Mouse (Mus musculus) cortical plate, adult 2 months (tissue): ENCODE results near the gene Gm4907. TPM values are rescaled to one million over a fixed set of nuclear protein-coding genes. Genes with fewer than 3 reads are reported as not detected.
"Not testable (repeated sequence)": the region's sequence is repeated elsewhere in the genome, so short reads cannot be mapped to it uniquely, and the experiment has no call there.

Experiments used
- H3K27ac ChIP-seq: fragments of 200-500 bp; 2 replicates; pipeline ENCODE4 v1.5.1; 2012; ENCODE audit warnings: low read length, control low read depth, inconsistent platforms; ENCODE audit not compliant: insufficient read depth
- H3K4me1 ChIP-seq: fragments of 200-500 bp; 2 replicates; pipeline ENCODE4 v1.6.1; 2011; ENCODE audit warnings: low read length; ENCODE audit not compliant: control insufficient read depth, insufficient read depth
- H3K4me3 ChIP-seq: fragments of 200-500 bp; 2 replicates; pipeline ENCODE4 v1.5.1; 2011; ENCODE audit warnings: mild to moderate bottlenecking, low read length, control low read depth; ENCODE audit not compliant: insufficient read depth
- CTCF ChIP-seq: fragments of 200-500 bp; IDR thresholded peaks from 2 replicates; pipeline ENCODE4 v1.5.1; 2011; ENCODE audit warnings: mild to moderate bottlenecking, control low read depth, low read length; ENCODE audit not compliant: insufficient read depth; ENCODE audit errors: extremely low read depth
- POLR2A ChIP-seq: fragments of 200-500 bp; IDR thresholded peaks from 2 replicates; pipeline ENCODE4 v1.6.1; 2011; ENCODE audit warnings: mild to moderate bottlenecking, low read length, control low read depth; ENCODE audit not compliant: insufficient read depth; ENCODE audit errors: extremely low read depth
- polyA plus RNA-seq: library from polyadenylated mRNA; depleted of rRNA; stranded (reverse); fragments of >200 nt; gene quantifications from 2 replicates; pipeline ENCODE4 v1.2.3, GENCODE M21; 2012; rRNA removed

Gene Gm4907
- not detected in 2 replicates for polyA plus RNA-seq

DNA sequence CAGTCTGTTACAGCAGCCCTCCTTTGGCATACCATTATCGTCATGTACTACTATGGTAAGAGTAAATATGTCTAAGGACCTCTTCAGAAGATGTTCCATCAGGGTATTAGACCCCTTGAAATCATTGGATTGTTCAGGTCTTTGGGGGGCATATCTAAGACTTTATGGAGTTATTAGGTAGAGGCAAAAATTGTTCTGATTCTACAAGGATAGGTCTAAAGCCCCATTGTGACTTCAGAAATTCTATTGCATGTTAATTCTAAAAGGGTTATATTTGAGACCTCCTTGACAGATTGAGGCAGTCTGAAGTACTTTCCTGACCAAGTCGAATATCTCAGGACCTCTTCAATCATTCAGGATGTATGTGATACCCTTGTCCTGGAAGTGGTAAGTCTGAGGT, at the start of gene Gm4907:
Gm4907 (plus strand) TSS at position 301 of the 400 bp plus-strand sequence.
- H3K4me3 ChIP-seq, H3K4me1 ChIP-seq, H3K27ac ChIP-seq: not testable (repeated sequence)

GRCm38 (mm10) chrX:23833784-23834183, 48.6 kb upstream of the Gm4907 start:
- H3K4me3 ChIP-seq, H3K27ac ChIP-seq: not testable (repeated sequence)

GRCm38 (mm10) chrX:23840921-23841320, 41.4 kb upstream of the Gm4907 start:
- Histone ChIP-seq H3K27ac (no peak overlapping the region), H3K4me3 (no peak overlapping the region), H3K4me1 (no peaks in the 10 kb centered on the region)
- TF ChIP-seq CTCF: no peak
- TF ChIP-seq POLR2A: no peak

More at GRCm38 (mm10) chrX:23833784-23834183, 48.6 kb upstream of the Gm4907 start:
- not testable (repeated sequence) for H3K4me1 ChIP-seq

DNA sequence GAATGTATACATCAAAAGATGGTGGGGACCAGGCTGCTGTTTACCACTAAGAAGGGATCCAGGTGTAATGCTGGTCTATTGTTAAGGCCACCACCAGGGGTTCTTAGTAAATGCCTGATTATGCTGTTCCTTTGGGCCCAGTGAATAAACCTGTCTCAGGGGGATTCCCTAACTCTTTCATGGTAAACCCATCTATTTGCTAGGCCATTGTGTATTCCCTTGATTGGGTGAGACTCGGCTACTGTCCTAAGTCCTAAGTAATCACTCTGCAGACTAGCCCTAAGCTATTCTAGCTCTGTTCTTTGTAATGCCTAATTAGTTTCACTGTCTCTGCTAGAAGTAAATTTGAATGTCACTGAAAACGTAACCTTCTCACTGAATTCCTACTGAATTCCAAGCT, 71.8 kb downstream of the Gm4907 start:
- H3K27ac ChIP-seq: no peak overlapping the region
- TF ChIP-seq POLR2A (no peak), CTCF (no peak)
- no peak overlapping the region for H3K4me3 ChIP-seq

More for the DNA sequence above, 71.8 kb downstream of the Gm4907 start:
- H3K4me1 ChIP-seq: no peaks in the 10 kb centered on the region

Other genes with a start within 250 kb of the Gm4907 start
- 7.4 and 7.7 TPM in 2 replicates for gene Wdr44, start 189.5 kb upstream of the Gm4907 start, polyA plus RNA-seq
- gene Gm4985, start 76.4 kb downstream of the Gm4907 start, polyA plus RNA-seq: not detected in 2 replicates